Mouse (Mus musculus) forebrain, postnatal 0 days (tissue): ENCODE results near the gene Gm11172. TPM values are rescaled to one million over a fixed set of nuclear protein-coding genes. Genes with fewer than 3 reads are reported as not detected.
"Not testable (repeated sequence)": the region's sequence is repeated elsewhere in the genome, so short reads cannot be mapped to it uniquely, and the experiment has no call there.

Experiments used
- ATAC-seq: fragments of 200-750 bp; cut with Nextera tagmentation; 2 replicates; pipeline ENCODE4 v1.8.0; 2017; ENCODE audit warnings: mild to moderate bottlenecking, moderate library complexity
- DNase-seq: peaks from one replicate; pipeline ENCODE4 v3.0.0-alpha.2; 2015
- H3K27ac ChIP-seq: fragments of 300-500 bp; sonication (generic); 2 replicates; pipeline ENCODE4 v1.5.1; 2014; ENCODE audit warnings: low read depth, mild to moderate bottlenecking, antibody characterized with exemption, low read length, moderate library complexity, mixed read lengths
- H3K27me3 ChIP-seq: fragments of 300-500 bp; sonication (generic); 2 replicates; pipeline ENCODE4 v1.6.1; 2014; ENCODE audit warnings: mild to moderate bottlenecking, low read length, mixed read lengths; ENCODE audit not compliant: insufficient read depth
- H3K36me3 ChIP-seq: fragments of 300-500 bp; sonication (generic); 2 replicates; pipeline ENCODE4 v1.6.1; 2014; ENCODE audit warnings: mild to moderate bottlenecking, moderate library complexity; ENCODE audit not compliant: insufficient read depth
- H3K4me1 ChIP-seq: fragments of 300-500 bp; sonication (generic); 2 replicates; pipeline ENCODE4 v1.6.1; 2014; ENCODE audit warnings: antibody characterized with exemption; ENCODE audit not compliant: insufficient read depth
- H3K4me2 ChIP-seq: fragments of 300-500 bp; sonication (generic); 2 replicates; pipeline ENCODE4 v1.6.1; 2014; ENCODE audit warnings: low read depth, mild to moderate bottlenecking, moderate library complexity
- H3K4me3 ChIP-seq: fragments of 300-500 bp; sonication (generic); 2 replicates; pipeline ENCODE4 v1.5.1; 2014; ENCODE audit warnings: low read depth, low read length, mixed read lengths
- H3K9ac ChIP-seq: fragments of 300-500 bp; sonication (generic); 2 replicates; pipeline ENCODE4 v1.6.1; 2014; ENCODE audit warnings: mild to moderate bottlenecking
- H3K9me3 ChIP-seq: fragments of 300-500 bp; sonication (generic); 2 replicates; pipeline ENCODE4 v1.6.1; 2016; ENCODE audit warnings: low read length
- CTCF ChIP-seq: sonication (generic); IDR thresholded peaks from 2 replicates; pipeline ENCODE4 v1.5.1; 2016; ENCODE audit warnings: antibody characterized with exemption, control low read depth, low read depth
- WGBS: fragments of 180-500 bp; shearing (Covaris S2); extraction: QIAGEN DNeasy Blood & Tissue Kit; methylation state at CpG from one replicate; pipeline ENCODE4 v1.1.7; 2014; 5-methylcytosine and 5-hydroxymethylcytosine counted together
- polyA plus RNA-seq: library from polyadenylated mRNA; unstranded; fragments of >200 nt; fragmentation: Nextera tagmentation; extraction: Ambion mirVana; gene quantifications from 2 replicates; pipeline ENCODE4 v1.2.1, GENCODE M21; 2015
- total RNA-seq: library from RNA; depleted of rRNA; stranded (reverse); fragments of >200 nt; gene quantifications from 2 replicates; pipeline ENCODE4 v1.2.3, GENCODE M21; 2014

The Gm11172 gene
- total and polyA plus RNA-seq, 2 experiments from 2014 or later: not detected

- H3K4me3 ChIP-seq: peak overlapping the region; percentile 64
- ATAC-seq: peak; percentile 62
- H3K4me1 ChIP-seq: no peaks in the 10 kb centered on the region
- H3K27ac ChIP-seq: peak overlapping the region; percentile 76
- no peaks in the 10 kb centered on the region for H3K36me3 ChIP-seq
- peak overlapping the region; percentile 62 for H3K9ac ChIP-seq
- TF ChIP-seq CTCF: peak; percentile 91
- peak overlapping the region; percentile 99 for H3K4me2 ChIP-seq
- DNase-seq: peak; percentile 92
- peaks cover 5% of the 10 kb centered on the region; the same call in 1 of the 2 replicates for H3K27me3 ChIP-seq
- WGBS: 0% methylated on average over 9 of the region's 9 CpGs
- H3K9me3 ChIP-seq: no peaks in the 10 kb centered on the region
These were observed 26.4 kb upstream of the Gm11172 start for GRCm38 (mm10) chr16:10786288-10786687.

GRCm38 (mm10) chr16:10786782-10787547 is 25.8 kb upstream of the Gm11172 start:
- WGBS: 73% methylated on average over 4 of the region's 4 CpGs
- no peak for TF ChIP-seq CTCF

GRCm38 (mm10) chr16:10787548-10788058 is 25.1 kb upstream of the Gm11172 start:
- WGBS: 86% methylated on average over 7 of the region's 7 CpGs

More at GRCm38 (mm10) chr16:10786782-10787547, 25.8 kb upstream of the Gm11172 start:
- H3K4me2 ChIP-seq: no peak overlapping the region
- H3K36me3 ChIP-seq: no peaks in the 10 kb centered on the region
- H3K9ac ChIP-seq: no peak overlapping the region
- no peaks in the 10 kb centered on the region for H3K4me1 ChIP-seq
- H3K27ac ChIP-seq: no peak overlapping the region
- no peak for ATAC-seq
- no peaks in the 10 kb centered on the region for H3K9me3 ChIP-seq
- H3K27me3 ChIP-seq: peaks cover 5% of the 10 kb centered on the region; the same call in 1 of the 2 replicates
- H3K4me3 ChIP-seq: no peak overlapping the region
- DNase-seq: no peak

GRCm38 (mm10) chr16:10788271-10788670 is 24.4 kb upstream of the Gm11172 start, which contains the start of gene Tnp2:
TSS of gene Tnp2 (minus strand) at chr16:10788660.
- H3K27me3 ChIP-seq: peaks cover 5% of the 10 kb centered on the region; the same call in 1 of the 2 replicates
- TF ChIP-seq CTCF: no peak
- H3K4me2 ChIP-seq: no peak within 1 kb of the TSS
- ATAC-seq: no peak
- 62% methylated on average over 16 of the region's 16 CpGs for WGBS
- H3K4me3 ChIP-seq: no peak within 1 kb of the TSS
- DNase-seq: no peak
- no peaks in the 10 kb centered on the region for H3K4me1 ChIP-seq
- no peaks in the 10 kb centered on the region for H3K9me3 ChIP-seq
- no peaks in the 10 kb centered on the region for H3K36me3 ChIP-seq
- no peak within 1 kb of the TSS for H3K9ac ChIP-seq
- H3K27ac ChIP-seq: no peak within 1 kb of the TSS

More at GRCm38 (mm10) chr16:10787548-10788058, 25.1 kb upstream of the Gm11172 start:
- H3K27me3 ChIP-seq: peaks cover 5% of the 10 kb centered on the region; the same call in 1 of the 2 replicates
- no peak for DNase-seq
- H3K27ac ChIP-seq: no peak overlapping the region
- H3K4me3 ChIP-seq: no peak overlapping the region
- no peak overlapping the region for H3K4me2 ChIP-seq
- H3K9me3 ChIP-seq: no peaks in the 10 kb centered on the region
- no peaks in the 10 kb centered on the region for H3K4me1 ChIP-seq
- ATAC-seq: no peak
- no peaks in the 10 kb centered on the region for H3K36me3 ChIP-seq
- H3K9ac ChIP-seq: no peak overlapping the region
- no peak for TF ChIP-seq CTCF

GRCm38 (mm10) chr16:10788866-10789265 is 23.8 kb upstream of the Gm11172 start:
- no peak for ATAC-seq

GRCm38 (mm10) chr16:10790702-10791101 is 22.0 kb upstream of the Gm11172 start, which contains the start of gene Prm3:
TSS of gene Prm3 (minus strand) at chr16:10790914.
- no peak for DNase-seq
- Histone ChIP-seq H3K4me1 (no peaks in the 10 kb centered on the region), H3K36me3 (no peaks in the 10 kb centered on the region), H3K9me3 (no peaks in the 10 kb centered on the region), H3K27ac (no peak within 1 kb of the TSS), H3K4me2 (no peak within 1 kb of the TSS), H3K27me3 (no peaks in the 10 kb centered on the region), H3K9ac (no peak within 1 kb of the TSS), H3K4me3 (no peak within 1 kb of the TSS)
- 78% methylated on average over 9 of the region's 9 CpGs for WGBS
- TF ChIP-seq CTCF: no peak
- no peak for ATAC-seq

More at GRCm38 (mm10) chr16:10788866-10789265, 23.8 kb upstream of the Gm11172 start:
- 58% methylated on average over 4 of the region's 4 CpGs for WGBS
- H3K9ac ChIP-seq: no peak overlapping the region
- H3K9me3 ChIP-seq: no peaks in the 10 kb centered on the region
- peaks cover 3% of the 10 kb centered on the region; the same call in 1 of the 2 replicates for H3K27me3 ChIP-seq
- TF ChIP-seq CTCF: no peak
- H3K4me2 ChIP-seq: no peak overlapping the region
- no peak for DNase-seq
- no peaks in the 10 kb centered on the region for H3K4me1 ChIP-seq
- H3K36me3 ChIP-seq: no peaks in the 10 kb centered on the region
- H3K27ac ChIP-seq: no peak overlapping the region
- no peak overlapping the region for H3K4me3 ChIP-seq

- Histone ChIP-seq H3K27me3 (no peaks in the 10 kb centered on the region), H3K9me3 (no peaks in the 10 kb centered on the region), H3K36me3 (no peaks in the 10 kb centered on the region), H3K4me1 (no peaks in the 10 kb centered on the region), H3K9ac (no peak within 1 kb of the TSS), H3K27ac (no peak within 1 kb of the TSS), H3K4me3 (no peak within 1 kb of the TSS), H3K4me2 (no peak within 1 kb of the TSS)
- WGBS: 81% methylated on average over 6 of the region's 6 CpGs
- DNase-seq: no peak
- no peak for ATAC-seq
- TF ChIP-seq CTCF: no peak
These were observed 16.7 kb upstream of the Gm11172 start, which contains the start of gene Prm2 for GRCm38 (mm10) chr16:10796034-10796433. TSS of gene Prm2 (minus strand) at chr16:10796134.

GRCm38 (mm10) chr16:10802420-10802819 is 10.3 kb upstream of the Gm11172 start:
- not testable (repeated sequence) for H3K4me1 ChIP-seq, ATAC-seq, H3K9ac ChIP-seq, H3K9me3 ChIP-seq, H3K4me3 ChIP-seq, H3K4me2 ChIP-seq, DNase-seq, H3K27me3 ChIP-seq, H3K27ac ChIP-seq, H3K36me3 ChIP-seq
- 91% methylated on average over 3 of the region's 3 CpGs for WGBS
